Mouse (Mus musculus) G1E (cell line): ENCODE results near the gene Prpf6.

Source experiments
- CTCF ChIP-seq: IDR thresholded peaks from 2 replicates; pipeline ENCODE4 v1.5.1; 2012; ENCODE audit warnings: low read depth, low read length, inconsistent platforms, mixed read lengths
- GATA1 ChIP-seq: IDR thresholded peaks from 2 replicates; pipeline ENCODE4 v1.6.1; 2012; ENCODE audit warnings: borderline replicate concordance, low read length, inconsistent platforms, mixed read lengths
- GATA2 ChIP-seq: IDR thresholded peaks from 2 replicates; pipeline ENCODE4 v1.6.1; 2012; ENCODE audit warnings: low read depth, low read length, inconsistent platforms, borderline replicate concordance
- POLR2AphosphoS5 ChIP-seq: IDR thresholded peaks from 2 replicates; pipeline ENCODE4 v1.6.1; 2012; ENCODE audit warnings: low read depth, low read length, inconsistent platforms; ENCODE audit not compliant: insufficient replicate concordance
- TAL1 ChIP-seq: conservative IDR thresholded peaks from 2 replicates; pipeline ENCODE4 v1.6.1; 2012; ENCODE audit warnings: low read depth, low read length, inconsistent platforms, mixed read lengths

DNA sequence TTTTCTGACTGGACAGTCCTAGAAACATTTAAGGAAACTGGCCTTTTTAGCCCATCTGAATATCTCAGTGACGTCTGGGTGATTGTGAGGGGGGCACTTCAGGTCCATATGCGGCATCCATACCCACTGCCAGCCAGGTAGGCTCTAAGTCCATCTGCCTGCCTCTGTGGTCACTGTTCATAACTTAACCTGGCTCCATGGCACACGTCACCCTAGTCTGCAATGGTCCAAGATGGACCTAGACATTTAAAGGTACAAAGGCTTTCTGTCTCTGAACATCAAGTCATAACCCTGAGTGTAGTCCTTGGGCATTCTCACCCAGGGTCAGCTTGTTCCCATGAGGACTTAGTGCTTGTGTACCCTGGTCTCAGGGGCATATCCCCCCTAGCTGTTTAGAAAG is 24.3 kb upstream of the Prpf6 start:
- TF ChIP-seq CTCF (no peak), TAL1 (no peak), GATA2 (no peak), GATA1 (no peak), POLR2AphosphoS5 (no peak)
